ENCODE assay signal across 8 mouse cellular contexts in the genomic region with DNA sequence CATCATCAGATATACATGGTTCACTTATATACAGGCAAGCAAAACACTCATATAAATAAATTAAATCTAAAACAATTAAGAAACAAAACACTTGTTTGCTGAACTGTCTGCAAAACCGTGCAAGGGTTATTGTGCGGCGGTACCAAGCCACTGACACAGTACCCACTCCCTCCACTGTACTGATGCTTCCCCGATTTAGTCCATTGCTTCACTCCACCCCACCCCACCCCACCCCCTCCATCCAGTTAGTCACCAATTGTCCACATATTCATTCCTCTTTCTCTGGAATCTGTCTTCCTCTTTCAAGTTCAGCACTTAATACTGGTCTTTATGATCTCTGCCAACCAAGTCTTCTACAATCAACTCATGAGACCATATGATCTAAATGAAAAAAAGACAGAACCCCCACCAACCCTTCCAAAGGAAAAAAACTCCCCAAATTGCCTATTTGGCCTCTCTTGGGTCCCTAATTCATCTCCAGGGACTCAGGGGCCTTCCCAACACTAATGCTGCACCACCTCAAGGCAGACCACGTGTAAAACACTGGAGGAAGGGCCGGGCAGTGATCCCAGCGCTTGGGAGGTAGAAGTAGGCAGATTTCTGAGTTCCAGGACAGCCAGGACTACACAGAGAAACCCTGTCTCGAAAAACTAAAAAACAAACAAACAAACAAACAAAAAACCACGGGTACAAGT. TPM values are rescaled to one million over a fixed set of nuclear protein-coding genes. Genes with fewer than 3 reads are reported as not detected.
A peak's percentile ranks its signal among the peaks of the same experiment; 100 is the strongest.
DNase-seq lines count a peak whose midpoint lies in the region; ATAC-seq and TF ChIP-seq lines count a peak whose summit lies in the region.

No protein-coding gene starts in this region.

- no peak for ATAC-seq in heart, embryonic 13.5 days (ENCODE audit: extremely low read depth, insufficient number of reproducible peaks, low FRiP score, low TSS enrichment)
- no peak for ATAC-seq in G1E (ENCODE audit: extremely low read depth, insufficient number of reproducible peaks, low FRiP score, poor library complexity, severe bottlenecking)
- ATAC-seq in hindbrain, embryonic 14.5 days (ENCODE audit: low FRiP score), result no peak
- no peak for ATAC-seq in midbrain, embryonic 11.5 days (ENCODE audit: low FRiP score)

- H3K27ac ChIP-seq in heart, embryonic 13.5 days (replicated peaks), result 0 out of 2 replicates have a peak overlapping the region, but pooled peaks have one; percentile 89
- no peak overlapping the region for H3K27ac ChIP-seq in hindbrain, embryonic 14.5 days
- no peak overlapping the region for H3K27ac ChIP-seq in midbrain, embryonic 11.5 days (ENCODE audit: low read depth, low read length)

- no peaks in the 10 kb centered on the region for H3K36me3 ChIP-seq in heart, embryonic 13.5 days
- H3K36me3 ChIP-seq in G1E (replicated peaks), result peaks cover 36% of the 10 kb centered on the region
- no peaks in the 10 kb centered on the region for H3K36me3 ChIP-seq in hindbrain, embryonic 14.5 days (replicated peaks; ENCODE audit: control insufficient read depth, insufficient read depth)
- H3K36me3 ChIP-seq in midbrain, embryonic 11.5 days (ENCODE audit: control insufficient read depth, insufficient read depth, low read length), result no peaks in the 10 kb centered on the region

- peak overlapping the region; percentile 98 for H3K4me2 ChIP-seq in heart, embryonic 13.5 days
- H3K4me2 ChIP-seq in hindbrain, embryonic 14.5 days (replicated peaks), result peak overlapping the region; percentile 94
- peak overlapping the region; percentile 83 for H3K4me2 ChIP-seq in midbrain, embryonic 11.5 days

- intact Hi-C loops in heart, postnatal 10 days (cut with DNase I), result loop anchor here (10.0 kb wide), 1 partner anchor 76 kb away; a partner anchor contains a TSS

- peak overlapping the region; percentile 94 for H3K4me3 ChIP-seq in heart, embryonic 13.5 days
- H3K4me3 ChIP-seq in G1E (ENCODE audit: low read depth, low read length), result peak overlapping the region; percentile 78
- peak overlapping the region; percentile 93 for H3K4me3 ChIP-seq in hindbrain, embryonic 14.5 days (replicated peaks; ENCODE audit: low read length)
- H3K4me3 ChIP-seq in midbrain, embryonic 11.5 days (ENCODE audit: low read depth, low read length), result peak overlapping the region; percentile 59; the same call in 1 of the 2 replicates

- no peaks in the 10 kb centered on the region for H3K27me3 ChIP-seq in heart, embryonic 13.5 days (replicated peaks)
- H3K27me3 ChIP-seq in G1E (ENCODE audit: insufficient read depth, low read length), result no peaks in the 10 kb centered on the region
- H3K27me3 ChIP-seq in hindbrain, embryonic 14.5 days (ENCODE audit: control insufficient read depth, insufficient read depth, low read length), result no peaks in the 10 kb centered on the region
- no peaks in the 10 kb centered on the region for H3K27me3 ChIP-seq in midbrain, embryonic 11.5 days (ENCODE audit: control insufficient read depth, insufficient read depth, low read length)

- H3K9ac ChIP-seq in heart, embryonic 13.5 days, result peak overlapping the region; percentile 95
- peak overlapping the region; percentile 89 for H3K9ac ChIP-seq in hindbrain, embryonic 14.5 days
- H3K9ac ChIP-seq in midbrain, embryonic 11.5 days (ENCODE audit: low read length), result peak overlapping the region; percentile 85; the same call in 1 of the 2 replicates

- no peaks in the 10 kb centered on the region for H3K9me3 ChIP-seq in heart, embryonic 13.5 days
- no peaks in the 10 kb centered on the region for H3K9me3 ChIP-seq in G1E (replicated peaks)
- no peaks in the 10 kb centered on the region for H3K9me3 ChIP-seq in hindbrain, embryonic 14.5 days (ENCODE audit: control insufficient read depth, low read length)
- H3K9me3 ChIP-seq in midbrain, embryonic 11.5 days (ENCODE audit: control insufficient read depth, low read length), result no peaks in the 10 kb centered on the region

- TF ChIP-seq CTCF in G1E (IDR thresholded peaks at IDR 0.05; ENCODE audit: low read depth, low read length), result no peak

- 63% methylated on average over 9 of the region's 9 CpGs for WGBS in heart, embryonic 13.5 days
- WGBS in hindbrain, embryonic 14.5 days, result 69% methylated on average over 9 of the region's 9 CpGs
- 72% methylated on average over 9 of the region's 9 CpGs for WGBS in midbrain, embryonic 11.5 days

- DNase-seq in heart, postnatal 10 days, result no peak
- DNase-seq in G1E (ENCODE audit: low spot score), result no peak
- DNase-seq in hindbrain, embryonic 14.5 days (ENCODE audit: low spot score), result no peak
- DNase-seq in midbrain, embryonic 11.5 days (ENCODE audit: low spot score, missing footprints), result no peak
- no peak for DNase-seq in frontal cortex, postnatal 10 days (ENCODE audit: low spot score in 2 of 2)
- no peak for DNase-seq in left cerebral cortex, adult 8-10 months (ENCODE audit: low spot score in 2 of 2)
- no peak for DNase-seq in adrenal gland, adult (ENCODE audit: inconsistent age in 2 of 2, low spot score in 1 of 2)

- H3K4me1 ChIP-seq in heart, embryonic 13.5 days, result peaks cover 29% of the 10 kb centered on the region
- H3K4me1 ChIP-seq in G1E (ENCODE audit: insufficient read depth, low read depth, low read length), result peaks cover 22% of the 10 kb centered on the region
- peaks cover 13% of the 10 kb centered on the region for H3K4me1 ChIP-seq in hindbrain, embryonic 14.5 days (replicated peaks; ENCODE audit: control insufficient read depth, insufficient read depth, low read length)
- peaks cover 11% of the 10 kb centered on the region for H3K4me1 ChIP-seq in midbrain, embryonic 11.5 days (ENCODE audit: control insufficient read depth, insufficient read depth, low read length)

RNA-seq across cellular contexts. Expression of a gene that starts 11.4 kb away (rescaled TPM):
- polyA plus RNA-seq in heart, embryonic 13.5 days (2015; fragmentation: Nextera tagmentation; extraction: Ambion mirVana), result 32.0 and 33.3 TPM in 2 replicates
- total RNA-seq in heart, postnatal 10 days (2021), result 10 to 100 TPM; 34.7 to 39.1 TPM
- total RNA-seq in G1E (2014; fragmentation: Nextera tagmentation) (80.8 and 97.0 TPM in 2 replicates), G1E (2017) (20.3 and 23.4 TPM in 2 replicates)
- 221 and 227 TPM in 2 replicates for polyA plus RNA-seq in G1E (2012)
- polyA plus RNA-seq in hindbrain, embryonic 14.5 days (2014; fragmentation: Nextera tagmentation; extraction: Ambion mirVana), result 38.2 and 42.0 TPM in 2 replicates
- 28.9 and 29.4 TPM in 2 replicates for polyA plus RNA-seq in midbrain, embryonic 11.5 days (2014; fragmentation: Nextera tagmentation; extraction: Ambion mirVana)
- 10 to 100 TPM; 66.4 to 74.0 (median 69.3) TPM for total RNA-seq in left cerebral cortex, adult 8-10 months (2022)

RNA-seq across cellular contexts. Expression of a gene that starts 38.2 kb away (rescaled TPM):
- polyA plus RNA-seq in heart, embryonic 13.5 days (2015; fragmentation: Nextera tagmentation; extraction: Ambion mirVana), result 40.6 and 43.9 TPM in 2 replicates
- 10 to 100 TPM; 26.9 to 27.6 TPM for total RNA-seq in heart, postnatal 10 days (2021)
- total RNA-seq in G1E (2014; fragmentation: Nextera tagmentation), result not detected in 2 replicates
- 0.06 and 2.1 TPM in 2 replicates for total RNA-seq in G1E (2017)
- not detected in 2 replicates for polyA plus RNA-seq in G1E (2012)
- 82.1 and 96.0 TPM in 2 replicates for polyA plus RNA-seq in hindbrain, embryonic 14.5 days (2014; fragmentation: Nextera tagmentation; extraction: Ambion mirVana)
- polyA plus RNA-seq in midbrain, embryonic 11.5 days (2014; fragmentation: Nextera tagmentation; extraction: Ambion mirVana), result 38.7 and 39.5 TPM in 2 replicates
- 100 to 1,000 TPM in 1 of 4 experiments, 10 to 100 TPM in 3; 82.2 to 105 (median 95.4) TPM for total RNA-seq in left cerebral cortex, adult 8-10 months (2022)

Comparison
In these comparisons a context has a peak if more than half of its experiments do, and no peak if none do; other contexts are left out.
1. RNA of a gene that starts 38.2 kb away (polyA plus RNA-seq): 82.1 to 96.0 TPM in hindbrain, embryonic 14.5 days, 40.6 to 43.9 TPM in heart, embryonic 13.5 days and 38.7 to 39.5 TPM in midbrain, embryonic 11.5 days; not detected in G1E; every median in the first group is over 10 times any median in the second.
2. Peak in every context shown above with its lines, with median percentiles within 50 percentile points of each other: H3K4me2 ChIP-seq, H3K4me3 ChIP-seq and H3K9ac ChIP-seq.